Mouse (Mus musculus): ENCODE results near the gene Zfp426. TPM values are rescaled to one million over a fixed set of nuclear protein-coding genes. Genes with fewer than 3 reads are reported as not detected.
A peak's percentile ranks its signal among the peaks of the same experiment; 100 is the strongest.

The Zfp426 gene
- 13.4 and 15.7 TPM in 2 replicates for polyA plus RNA-seq (2014; fragmentation: Nextera tagmentation; extraction: Ambion mirVana)

DNA sequence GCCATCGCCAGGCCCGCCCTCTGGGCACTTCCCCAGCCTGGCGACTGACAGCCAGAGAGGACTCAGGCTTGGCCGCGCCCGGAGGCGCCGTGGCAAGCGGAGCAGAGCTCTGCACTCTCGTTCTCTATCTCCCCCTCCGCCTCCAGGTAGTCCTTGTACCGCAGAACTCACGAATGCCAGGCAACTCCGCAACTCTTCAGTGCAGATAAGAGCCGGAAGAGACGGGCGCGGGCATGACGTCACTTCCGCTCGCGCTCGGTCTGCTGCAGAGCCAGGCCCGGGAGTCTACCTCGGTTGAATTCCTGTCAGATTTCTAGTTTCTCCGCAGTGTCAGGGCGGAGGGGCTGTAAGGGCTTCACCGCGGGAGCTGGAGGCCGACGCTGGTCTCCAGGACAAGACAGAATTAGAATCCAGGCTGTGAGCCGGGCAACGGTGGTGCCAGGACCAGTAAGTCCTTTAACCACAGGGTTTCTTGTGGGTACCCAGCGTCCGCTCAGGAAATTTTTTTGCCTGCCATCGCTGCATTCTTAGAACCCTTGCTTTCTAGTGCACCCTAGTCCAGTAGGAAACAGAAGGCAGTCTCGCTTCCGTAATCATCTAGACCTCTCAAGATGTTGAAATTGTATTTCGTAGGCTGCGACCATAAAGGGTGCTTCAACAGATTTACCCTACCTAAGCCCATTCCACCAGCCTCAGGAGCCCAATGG, at the start of gene Zfp426:
TSS of gene Zfp426 (minus strand) at position 220 of the 707 bp plus-strand sequence.
- Histone ChIP-seq H3K27ac (replicated peaks in 1 of 2; ENCODE audit: control insufficient read depth in 1 of 2, insufficient read depth in 1 of 2, low read depth in 2 of 2, low read length in 2 of 2) (peak within 1 kb of the TSS; percentile 97 to 100), H3K36me3 (ENCODE audit: control insufficient read depth, insufficient read depth, low read length) (peaks cover 44% of the 10 kb centered on the region), H3K9me3 (ENCODE audit: control insufficient read depth, low read length) (no peaks in the 10 kb centered on the region), H3K9ac (ENCODE audit: low read length) (peak within 1 kb of the TSS; percentile 94), H3K4me2 (ENCODE audit: low read length) (peak within 1 kb of the TSS; percentile 85), H3K4me3 (ENCODE audit: control insufficient read depth in 1 of 2, insufficient read depth in 1 of 2, low read depth in 1 of 2, low read length in 2 of 2) (peak within 1 kb of the TSS; percentile 87 to 100), H3K27me3 (ENCODE audit: control insufficient read depth, insufficient read depth, low read length) (no peaks in the 10 kb centered on the region), H3K4me1 (ENCODE audit: control insufficient read depth in 2 of 2, insufficient read depth in 2 of 2, low read length in 2 of 2) (peaks cover 2 to 15% of the 10 kb centered on the region in 2 experiments; a peak in 2 of 4 replicates)
- ATAC-seq (ENCODE audit: insufficient number of reproducible peaks, insufficient read depth, low FRiP score, low read depth): peak; percentile 89
- WGBS: 1% methylated on average over 40 of the region's 40 CpGs

DNA sequence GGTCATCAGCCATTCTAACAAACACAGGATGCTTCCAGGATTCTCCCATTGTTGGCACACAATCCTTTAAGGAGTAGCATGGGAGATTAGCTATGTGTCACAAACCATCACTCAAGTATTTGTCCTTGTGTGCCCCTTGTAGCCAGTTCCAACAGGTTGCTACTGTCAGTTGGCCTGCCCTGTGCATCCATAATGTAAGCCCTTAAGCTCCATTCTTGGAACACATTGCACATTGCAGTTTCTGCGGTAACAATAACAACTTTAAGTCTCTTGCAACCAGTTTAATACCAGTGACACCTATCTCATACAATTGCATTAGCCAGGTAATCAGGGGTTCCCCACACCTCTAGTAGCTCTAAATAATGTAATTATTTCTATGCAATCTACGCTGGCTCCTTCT, 44.1 kb upstream of the Zfp426 start:
- no peak for ATAC-seq (ENCODE audit: insufficient number of reproducible peaks, insufficient read depth, low FRiP score, low read depth)
- 83% methylated on average over 2 of the region's 2 CpGs for WGBS
- H3K9me3 ChIP-seq (ENCODE audit: control insufficient read depth, low read length): no peaks in the 10 kb centered on the region

DNA sequence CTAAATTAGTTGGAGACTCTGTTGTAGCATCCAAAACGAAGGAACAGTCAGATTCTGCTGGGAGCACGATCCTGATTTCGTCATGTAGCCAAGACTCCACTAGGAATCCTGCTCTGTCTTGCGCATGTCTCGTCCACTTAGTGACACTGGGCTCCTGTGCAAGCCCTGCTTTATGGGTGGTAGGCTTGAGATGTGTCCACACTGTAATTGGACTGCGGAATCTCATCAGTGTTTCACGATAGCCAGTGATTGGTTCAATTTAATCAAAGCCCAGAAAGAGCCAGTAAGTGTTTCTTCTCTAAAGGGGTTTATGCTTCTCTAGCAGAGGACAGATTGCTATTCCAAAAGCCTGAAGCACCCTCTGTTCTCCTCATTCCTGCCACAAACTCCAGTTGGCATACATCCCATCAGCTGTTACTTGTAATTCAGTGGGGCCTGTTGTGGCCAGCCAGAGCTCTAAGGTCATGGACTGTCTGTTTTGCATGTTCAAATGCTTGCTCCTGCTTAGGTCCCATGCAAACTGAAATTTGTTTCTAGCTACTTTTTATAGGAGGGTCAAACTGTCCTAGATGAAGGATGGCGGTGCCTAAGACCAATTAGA, 41.9 kb upstream of the Zfp426 start:
- no peaks in the 10 kb centered on the region for H3K9me3 ChIP-seq (ENCODE audit: control insufficient read depth, low read length)

More for the DNA sequence above, 44.1 kb upstream of the Zfp426 start:
- H3K27me3 ChIP-seq (ENCODE audit: control insufficient read depth, insufficient read depth, low read length): peaks cover 5% of the 10 kb centered on the region; the same call in 1 of the 2 replicates
- H3K4me1 ChIP-seq (ENCODE audit: control insufficient read depth in 2 of 2, insufficient read depth in 2 of 2, low read length in 2 of 2): no peaks in the 10 kb centered on the region
- H3K4me2 ChIP-seq (ENCODE audit: low read length): no peak overlapping the region
- no peaks in the 10 kb centered on the region for H3K36me3 ChIP-seq (ENCODE audit: control insufficient read depth, insufficient read depth, low read length)
- no peak overlapping the region for H3K27ac ChIP-seq (replicated peaks in 1 of 2; ENCODE audit: control insufficient read depth in 1 of 2, insufficient read depth in 1 of 2, low read depth in 2 of 2, low read length in 2 of 2)
- H3K4me3 ChIP-seq (ENCODE audit: control insufficient read depth in 1 of 2, insufficient read depth in 1 of 2, low read depth in 1 of 2, low read length in 2 of 2): no peak overlapping the region
- no peak overlapping the region for H3K9ac ChIP-seq (ENCODE audit: low read length)

DNA sequence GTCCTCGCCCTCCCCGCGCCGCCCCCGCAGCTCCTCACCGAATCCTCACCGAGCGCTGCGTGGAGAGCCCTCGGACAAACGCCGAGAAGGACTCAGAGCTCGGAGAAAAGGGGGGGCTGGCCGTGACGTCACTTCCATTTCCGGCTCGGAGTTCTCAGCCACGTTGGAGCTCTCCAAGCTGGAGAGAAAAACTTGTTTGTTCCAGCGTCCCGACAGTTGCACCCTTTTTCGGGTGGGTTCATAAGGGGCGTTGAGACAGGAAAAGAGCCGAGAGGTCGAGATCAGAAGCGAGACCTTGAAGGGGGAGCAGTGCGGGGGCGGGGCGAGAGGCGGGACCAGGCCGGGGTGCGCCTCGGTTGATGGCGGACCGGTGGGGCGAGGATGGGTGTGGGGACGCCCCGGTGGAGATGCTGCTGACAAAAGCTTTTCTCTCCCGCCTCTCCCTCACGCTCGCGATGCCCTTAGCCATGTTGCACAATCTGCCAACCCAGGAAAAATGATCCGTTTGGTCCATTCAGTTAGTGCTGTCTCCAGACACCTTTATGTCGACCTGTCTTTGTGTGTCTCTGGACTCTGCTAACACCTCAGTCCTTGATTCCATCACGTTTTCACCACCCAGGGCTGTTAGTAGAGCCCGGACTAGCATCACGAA, 28.9 kb upstream of the Zfp426 start, which contains the start of gene Zfp266:
TSS of gene Zfp266 (minus strand) at position 112 of the 652 bp plus-strand sequence.
- Histone ChIP-seq H3K27ac (replicated peaks in 1 of 2; ENCODE audit: control insufficient read depth in 1 of 2, insufficient read depth in 1 of 2, low read depth in 2 of 2, low read length in 2 of 2) (peak within 1 kb of the TSS; percentile 93), H3K36me3 (ENCODE audit: control insufficient read depth, insufficient read depth, low read length) (peaks cover 21% of the 10 kb centered on the region), H3K9ac (ENCODE audit: low read length) (peak within 1 kb of the TSS; percentile 94), H3K27me3 (ENCODE audit: control insufficient read depth, insufficient read depth, low read length) (no peaks in the 10 kb centered on the region), H3K9me3 (ENCODE audit: control insufficient read depth, low read length) (no peaks in the 10 kb centered on the region), H3K4me3 (ENCODE audit: control insufficient read depth in 1 of 2, insufficient read depth in 1 of 2, low read depth in 1 of 2, low read length in 2 of 2) (peak within 1 kb of the TSS; percentile 60 to 78), H3K4me2 (ENCODE audit: low read length) (peak within 1 kb of the TSS; percentile 71), H3K4me1 (ENCODE audit: control insufficient read depth in 2 of 2, insufficient read depth in 2 of 2, low read length in 2 of 2) (peaks cover 2 to 11% of the 10 kb centered on the region in 2 experiments; a peak in 3 of 4 replicates)
- ATAC-seq (ENCODE audit: insufficient number of reproducible peaks, insufficient read depth, low FRiP score, low read depth): peak; percentile 84
- under 1% methylated on average over 46 of the region's 46 CpGs for WGBS

More for the DNA sequence above, 41.9 kb upstream of the Zfp426 start:
- no peak for ATAC-seq (ENCODE audit: insufficient number of reproducible peaks, insufficient read depth, low FRiP score, low read depth)
- Histone ChIP-seq H3K27ac (replicated peaks in 1 of 2; ENCODE audit: control insufficient read depth in 1 of 2, insufficient read depth in 1 of 2, low read depth in 2 of 2, low read length in 2 of 2) (no peak overlapping the region), H3K4me2 (ENCODE audit: low read length) (no peak overlapping the region), H3K4me3 (ENCODE audit: control insufficient read depth in 1 of 2, insufficient read depth in 1 of 2, low read depth in 1 of 2, low read length in 2 of 2) (no peak overlapping the region), H3K36me3 (ENCODE audit: control insufficient read depth, insufficient read depth, low read length) (no peaks in the 10 kb centered on the region), H3K27me3 (ENCODE audit: control insufficient read depth, insufficient read depth, low read length) (peaks cover 5% of the 10 kb centered on the region; the same call in 1 of the 2 replicates), H3K9ac (ENCODE audit: low read length) (no peak overlapping the region), H3K4me1 (ENCODE audit: control insufficient read depth in 2 of 2, insufficient read depth in 2 of 2, low read length in 2 of 2) (no peaks in the 10 kb centered on the region)
- WGBS: 77% methylated on average over 8 of the region's 8 CpGs

DNA sequence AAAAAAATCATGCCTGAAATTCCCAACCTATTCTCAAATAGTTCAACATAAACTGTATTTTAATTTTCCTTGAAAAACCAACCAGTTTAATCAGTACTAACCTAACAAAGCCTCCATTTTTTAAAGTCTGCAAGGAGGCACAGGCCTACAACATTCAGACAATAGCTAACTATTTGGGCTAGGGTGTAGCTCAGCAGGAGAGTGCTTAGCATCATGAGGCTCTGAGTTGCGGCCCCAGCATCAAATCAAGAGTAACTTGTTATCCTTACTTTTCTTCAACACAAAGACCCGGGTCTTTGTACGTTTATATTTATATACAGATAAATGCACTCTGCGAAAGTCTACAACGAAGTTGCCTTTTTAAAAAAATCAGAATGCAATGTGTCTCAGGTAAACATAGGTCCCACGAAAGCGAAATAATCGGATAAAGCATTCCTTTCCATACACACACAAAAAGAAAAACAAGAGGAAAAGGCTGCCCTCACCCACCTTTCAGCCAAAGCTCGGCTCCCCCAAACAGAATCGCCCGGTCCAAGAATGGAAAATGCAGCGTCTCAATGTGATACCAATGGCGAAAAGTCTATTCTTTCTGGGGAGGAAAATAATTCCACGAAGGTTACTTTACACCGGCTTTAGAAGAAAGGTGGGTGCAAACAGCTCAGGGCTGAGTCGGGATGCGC, 28.1 kb upstream of the Zfp426 start:
- H3K9ac ChIP-seq (ENCODE audit: low read length): peak overlapping the region; percentile 94
- ATAC-seq (ENCODE audit: insufficient number of reproducible peaks, insufficient read depth, low FRiP score, low read depth): no peak
- peaks cover 26% of the 10 kb centered on the region for H3K36me3 ChIP-seq (ENCODE audit: control insufficient read depth, insufficient read depth, low read length)
- 1% methylated on average over 17 of the region's 17 CpGs for WGBS
- H3K4me1 ChIP-seq (ENCODE audit: control insufficient read depth in 2 of 2, insufficient read depth in 2 of 2, low read length in 2 of 2): peaks cover 2 to 11% of the 10 kb centered on the region in 2 experiments; a peak in 3 of 4 replicates
- H3K27ac ChIP-seq (replicated peaks in 1 of 2; ENCODE audit: control insufficient read depth in 1 of 2, insufficient read depth in 1 of 2, low read depth in 2 of 2, low read length in 2 of 2): peak overlapping the region; percentile 93
- H3K4me3 ChIP-seq (ENCODE audit: control insufficient read depth in 1 of 2, insufficient read depth in 1 of 2, low read depth in 1 of 2, low read length in 2 of 2): peak overlapping the region; percentile 60 to 78
- H3K4me2 ChIP-seq (ENCODE audit: low read length): peak overlapping the region; percentile 71
- no peaks in the 10 kb centered on the region for H3K9me3 ChIP-seq (ENCODE audit: control insufficient read depth, low read length)
- no peaks in the 10 kb centered on the region for H3K27me3 ChIP-seq (ENCODE audit: control insufficient read depth, insufficient read depth, low read length)

DNA sequence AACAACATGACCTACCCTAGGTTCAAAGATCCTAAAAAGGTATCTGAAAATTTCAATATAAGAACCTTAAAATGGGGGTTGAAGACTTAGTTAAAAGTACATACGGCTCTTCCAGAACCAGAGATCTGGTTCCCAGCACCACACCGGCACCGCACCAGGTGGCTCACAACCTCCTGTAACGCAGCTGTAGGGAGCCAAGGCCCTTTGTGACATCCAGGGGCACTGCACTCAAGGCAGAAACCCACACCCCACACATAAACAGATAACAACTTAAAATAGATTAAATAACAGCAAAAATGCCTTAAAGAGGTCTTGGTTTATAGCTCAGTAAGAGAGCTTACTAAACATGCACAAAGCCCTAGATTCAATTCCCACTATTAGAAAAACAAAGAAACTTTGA, 27.4 kb upstream of the Zfp426 start:
- H3K9me3 ChIP-seq (ENCODE audit: control insufficient read depth, low read length): no peaks in the 10 kb centered on the region
- H3K36me3 ChIP-seq (ENCODE audit: control insufficient read depth, insufficient read depth, low read length): peaks cover 34% of the 10 kb centered on the region
- 28% methylated on average over 4 of the region's 4 CpGs for WGBS
- H3K4me1 ChIP-seq (ENCODE audit: control insufficient read depth in 2 of 2, insufficient read depth in 2 of 2, low read length in 2 of 2): peaks cover 2 to 11% of the 10 kb centered on the region in 2 experiments; a peak in 3 of 4 replicates
- peak overlapping the region; percentile 44 to 78 for H3K4me3 ChIP-seq (ENCODE audit: control insufficient read depth in 1 of 2, insufficient read depth in 1 of 2, low read depth in 1 of 2, low read length in 2 of 2)
- peak overlapping the region; percentile 71 for H3K4me2 ChIP-seq (ENCODE audit: low read length)
- H3K27me3 ChIP-seq (ENCODE audit: control insufficient read depth, insufficient read depth, low read length): no peaks in the 10 kb centered on the region
- ATAC-seq (ENCODE audit: insufficient number of reproducible peaks, insufficient read depth, low FRiP score, low read depth): no peak
- peak overlapping the region; percentile 25 for H3K9ac ChIP-seq (ENCODE audit: low read length)
- no peak overlapping the region for H3K27ac ChIP-seq (replicated peaks in 1 of 2; ENCODE audit: control insufficient read depth in 1 of 2, insufficient read depth in 1 of 2, low read depth in 2 of 2, low read length in 2 of 2)

DNA sequence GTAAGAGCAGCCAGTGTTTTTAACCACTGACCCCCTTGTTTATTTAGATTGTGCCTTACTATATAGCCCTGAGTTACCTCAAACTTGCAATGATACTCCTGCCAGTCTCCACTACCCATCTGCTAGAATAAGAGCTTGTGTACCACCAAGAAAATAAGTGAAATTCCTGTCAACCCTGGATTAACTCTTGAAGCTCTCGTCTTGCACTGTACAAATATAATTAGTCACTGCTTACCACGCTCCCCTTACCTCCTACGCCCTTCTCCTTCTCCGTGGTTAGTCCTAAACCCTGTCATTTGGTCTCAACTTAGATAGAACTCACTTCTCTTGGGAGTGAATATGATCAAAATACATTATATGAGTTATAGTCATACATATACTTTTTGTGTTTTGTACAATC, 26.2 kb upstream of the Zfp426 start:
- Histone ChIP-seq H3K27ac (replicated peaks in 1 of 2; ENCODE audit: control insufficient read depth in 1 of 2, insufficient read depth in 1 of 2, low read depth in 2 of 2, low read length in 2 of 2) (no peak overlapping the region), H3K27me3 (ENCODE audit: control insufficient read depth, insufficient read depth, low read length) (no peaks in the 10 kb centered on the region), H3K4me3 (ENCODE audit: control insufficient read depth in 1 of 2, insufficient read depth in 1 of 2, low read depth in 1 of 2, low read length in 2 of 2) (no peak overlapping the region), H3K9me3 (ENCODE audit: control insufficient read depth, low read length) (no peaks in the 10 kb centered on the region), H3K36me3 (ENCODE audit: control insufficient read depth, insufficient read depth, low read length) (peaks cover 45% of the 10 kb centered on the region), H3K4me2 (ENCODE audit: low read length) (peak overlapping the region; percentile 71; the same call in 1 of the 2 replicates), H3K9ac (ENCODE audit: low read length) (no peak overlapping the region), H3K4me1 (ENCODE audit: control insufficient read depth in 2 of 2, insufficient read depth in 2 of 2, low read length in 2 of 2) (peaks cover 2 to 16% of the 10 kb centered on the region in 2 experiments; a peak in 3 of 4 replicates)
- no peak for ATAC-seq (ENCODE audit: insufficient number of reproducible peaks, insufficient read depth, low FRiP score, low read depth)
- WGBS: 82% methylated on average over 4 of the region's 4 CpGs
